Mouse (Mus musculus): ENCODE measurements around the gene Dlgap4.

GRCm38 (mm10) chr2:156626119-156626518, 12.6 kb downstream of the Dlgap4 start:
- no peak for TF ChIP-seq POLR2A (IDR thresholded peaks at IDR 0.05; ENCODE audit: borderline replicate concordance, extremely low read depth, low read depth, low read length)
- TF ChIP-seq CTCF (IDR thresholded peaks at IDR 0.05; ENCODE audit: insufficient read depth, low read length): no peak

All from lung, adult 2 months (tissue).